Mouse (Mus musculus): ENCODE data around the gene Mrpl52.

Mrpl52 gene

DNA sequence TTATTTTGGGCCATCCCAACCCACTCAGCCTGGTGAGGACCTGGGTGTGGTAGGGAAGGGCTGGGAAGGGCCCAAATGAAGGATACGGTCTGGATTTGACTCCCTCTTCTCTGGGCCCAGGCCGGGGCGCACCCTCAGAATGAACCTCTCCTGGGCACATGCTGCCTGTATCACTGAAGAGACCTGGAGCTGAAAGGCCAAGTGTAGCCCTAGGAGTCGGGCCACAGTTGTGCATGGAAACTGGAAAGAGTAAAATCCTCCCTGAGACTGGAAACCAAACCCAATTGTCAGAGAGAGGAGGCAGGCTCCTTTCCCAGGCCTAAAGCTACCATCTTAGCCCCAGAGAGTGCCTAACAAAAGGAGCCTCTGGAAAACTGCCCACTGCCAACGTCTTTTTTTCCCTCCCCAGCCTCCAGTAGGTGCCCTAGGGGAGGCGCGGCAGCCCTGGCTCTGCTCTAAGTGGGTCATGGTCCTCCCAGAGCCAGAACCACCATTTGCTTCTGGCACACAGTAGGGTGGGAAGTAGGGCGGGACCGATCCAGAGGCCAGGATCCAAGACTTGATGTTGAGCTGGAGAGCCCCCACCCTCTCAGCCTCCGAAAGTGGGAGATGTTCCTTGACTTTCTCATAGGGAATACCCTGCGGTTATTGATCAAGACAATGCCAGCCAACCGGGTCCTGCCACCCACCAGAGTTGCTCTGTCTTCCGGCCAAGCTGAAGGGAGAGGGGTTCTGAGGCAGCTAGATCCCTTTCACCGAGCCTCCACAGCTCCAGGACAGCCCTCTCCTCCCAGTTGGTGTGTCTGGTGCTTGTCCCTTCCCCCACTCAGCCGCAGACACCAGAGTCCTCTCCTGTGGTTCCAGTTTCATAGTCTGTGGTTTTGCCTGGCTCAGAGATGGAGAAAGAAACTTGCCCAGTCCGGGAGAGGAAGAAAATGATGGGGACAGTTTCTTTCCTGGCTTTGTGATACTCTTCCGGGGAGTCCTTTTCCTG, 6.4 kb downstream of the Mrpl52 start:
- no peak for DNase-seq (ENCODE audit: low read depth, low spot score)

DNA sequence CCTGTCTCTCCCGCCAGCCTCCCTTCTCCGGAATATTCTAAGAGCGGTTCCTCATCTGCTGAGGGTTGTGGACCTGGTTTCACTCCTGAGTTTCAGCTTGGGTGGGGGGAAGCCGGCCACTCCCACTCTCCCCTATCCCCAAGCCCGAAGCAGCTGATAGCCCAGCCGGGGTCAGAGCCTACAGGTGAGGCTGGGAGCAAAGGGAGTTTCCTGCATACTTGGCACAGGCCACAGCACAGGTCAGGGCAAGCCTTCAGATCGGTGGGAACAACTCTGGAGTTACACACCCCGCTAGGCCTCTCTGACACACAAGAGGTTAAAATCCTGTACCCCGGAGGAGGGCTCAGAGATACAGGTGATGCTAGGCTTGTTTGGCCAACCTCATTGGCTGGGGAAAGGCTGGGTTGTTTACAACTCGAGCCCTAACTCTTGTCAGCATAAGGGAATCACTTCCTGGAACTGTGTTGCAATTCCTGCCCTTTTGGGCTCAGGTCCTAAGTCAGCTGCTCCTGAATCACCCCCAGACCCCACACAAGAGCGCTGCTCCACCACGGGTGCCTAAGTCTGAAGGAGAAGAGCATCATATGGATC, 7.3 kb downstream of the Mrpl52 start:
- DNase-seq (ENCODE audit: low read depth, low spot score) = no peak

DNA sequence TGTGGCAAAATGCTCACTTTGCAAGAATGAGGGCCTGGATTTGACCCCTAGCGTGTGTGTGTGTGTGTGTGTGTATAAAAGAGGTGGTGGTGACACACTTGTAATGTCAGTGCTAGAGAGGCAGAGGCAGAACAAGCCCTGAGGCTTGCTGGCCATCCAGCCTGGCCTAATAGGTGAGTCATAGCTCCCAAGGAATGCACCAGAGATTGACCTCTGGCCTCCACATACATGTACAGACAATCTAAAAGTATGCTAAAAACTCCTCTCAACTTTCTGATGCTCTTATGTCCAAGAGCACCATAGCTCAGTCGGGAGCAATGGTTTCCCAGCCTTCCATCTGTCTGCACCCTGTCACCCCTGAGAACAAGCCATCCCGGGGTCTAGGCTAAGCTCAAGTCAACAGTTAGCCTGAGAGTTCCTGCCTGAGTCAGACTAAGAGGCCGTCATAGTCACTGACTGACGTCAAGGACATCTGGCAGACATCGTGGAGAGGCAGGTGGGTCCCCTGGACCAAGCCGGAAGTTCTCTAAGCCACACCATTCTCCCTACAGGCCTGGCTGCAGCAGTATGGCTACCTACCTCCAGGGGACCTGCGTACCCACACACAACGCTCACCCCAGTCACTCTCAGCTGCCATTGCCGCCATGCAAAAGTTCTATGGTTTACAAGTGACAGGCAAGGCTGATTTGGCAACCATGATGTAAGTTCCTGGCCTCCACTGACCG, 8.6 kb downstream of the Mrpl52 start:
- DNase-seq (ENCODE audit: low read depth, low spot score) = no peak

DNA sequence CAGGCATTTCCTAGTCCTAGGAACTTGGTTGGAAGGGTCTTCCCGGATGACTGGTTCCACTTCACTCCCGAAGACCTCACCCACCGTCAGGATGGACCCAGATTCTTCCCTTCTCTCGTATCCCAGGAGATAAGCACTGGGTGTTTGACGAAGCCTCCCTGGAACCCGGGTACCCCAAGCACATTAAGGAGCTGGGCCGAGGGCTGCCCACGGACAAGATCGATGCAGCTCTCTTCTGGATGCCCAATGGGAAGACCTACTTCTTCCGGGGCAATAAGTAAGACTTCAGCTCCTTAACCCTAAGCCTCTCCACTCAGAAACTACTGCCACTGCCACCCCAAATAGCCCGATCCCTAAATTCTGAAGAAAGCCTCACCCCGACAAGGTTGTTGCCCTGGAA, 12.4 kb downstream of the Mrpl52 start:
- no peak for DNase-seq (ENCODE audit: low read depth, low spot score)

DNA sequence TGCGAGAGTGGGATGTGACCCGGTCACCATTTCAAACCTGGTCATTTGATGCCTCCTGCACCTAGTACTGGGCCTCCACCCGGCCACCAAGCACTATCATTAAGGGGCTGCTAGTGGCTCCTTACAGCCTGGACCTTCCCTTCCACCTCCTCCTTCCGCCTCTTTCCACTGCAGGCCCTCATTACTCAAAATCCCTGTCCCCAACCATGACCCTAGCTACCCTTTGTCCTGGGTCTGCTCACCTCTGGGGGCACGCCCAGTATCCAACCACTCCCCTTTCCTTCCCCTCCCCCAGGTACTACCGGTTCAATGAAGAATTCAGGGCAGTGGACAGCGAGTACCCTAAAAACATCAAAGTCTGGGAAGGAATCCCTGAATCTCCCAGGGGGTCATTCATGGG, 12.9 kb downstream of the Mrpl52 start:
- DNase-seq (ENCODE audit: low read depth, low spot score) = no peak

DNA sequence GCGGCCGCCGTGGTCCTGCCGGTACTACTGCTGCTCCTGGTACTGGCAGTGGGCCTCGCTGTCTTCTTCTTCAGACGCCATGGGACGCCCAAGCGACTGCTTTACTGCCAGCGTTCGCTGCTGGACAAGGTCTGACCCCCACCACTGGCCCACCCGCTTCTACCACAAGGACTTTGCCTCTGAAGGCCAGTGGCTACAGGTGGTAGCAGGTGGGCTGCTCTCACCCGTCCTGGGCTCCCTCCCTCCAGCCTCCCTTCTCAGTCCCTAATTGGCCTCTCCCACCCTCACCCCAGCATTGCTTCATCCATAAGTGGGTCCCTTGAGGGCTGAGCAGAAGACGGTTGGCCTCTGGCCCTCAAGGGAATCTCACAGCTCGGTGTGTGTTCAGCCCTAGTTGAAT, 13.8 kb downstream of the Mrpl52 start:
- DNase-seq (ENCODE audit: low read depth, low spot score) = no peak

DNA sequence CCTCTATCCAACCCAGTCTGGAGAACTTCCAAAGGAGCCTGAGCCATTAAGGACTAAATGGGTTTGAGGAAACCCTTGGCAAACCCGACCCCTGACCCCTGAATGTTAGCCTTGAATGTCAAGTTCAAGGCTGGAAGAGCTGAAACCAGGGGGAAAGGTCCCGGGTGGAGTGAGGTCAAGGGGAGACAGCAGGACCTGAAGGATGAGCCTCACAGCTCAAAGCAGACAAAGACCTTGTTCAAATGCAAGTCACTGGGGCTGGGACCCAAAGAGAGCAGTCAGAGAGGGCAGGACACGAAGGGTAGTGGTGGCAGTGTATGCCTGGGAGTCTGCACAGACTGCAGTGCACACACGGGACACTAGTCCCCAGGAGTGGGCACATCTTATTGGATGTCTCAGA, 14.7 kb downstream of the Mrpl52 start:
- DNase-seq (ENCODE audit: low read depth, low spot score) = no peak

DNA sequence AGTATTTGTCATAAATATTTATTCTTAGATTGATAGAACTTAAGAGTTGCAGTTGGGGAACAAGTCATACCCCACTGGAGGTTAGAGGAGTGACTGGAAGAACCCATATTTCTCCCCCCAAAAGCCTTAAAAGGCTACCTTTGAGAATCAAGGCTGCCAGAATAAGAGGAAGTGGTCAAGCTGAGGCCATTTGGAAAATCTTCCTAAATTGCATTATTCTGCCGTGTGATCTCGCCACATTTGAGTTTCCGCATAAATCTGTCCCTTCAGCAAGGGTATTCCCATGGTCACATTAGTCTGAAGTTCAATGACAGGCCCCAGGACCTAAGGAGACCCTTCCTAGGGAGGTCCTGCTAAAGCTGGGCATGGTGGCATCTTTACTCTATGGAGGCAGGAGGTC, 15.8 kb downstream of the Mrpl52 start:
- DNase-seq (ENCODE audit: low read depth, low spot score) = no peak

DNA sequence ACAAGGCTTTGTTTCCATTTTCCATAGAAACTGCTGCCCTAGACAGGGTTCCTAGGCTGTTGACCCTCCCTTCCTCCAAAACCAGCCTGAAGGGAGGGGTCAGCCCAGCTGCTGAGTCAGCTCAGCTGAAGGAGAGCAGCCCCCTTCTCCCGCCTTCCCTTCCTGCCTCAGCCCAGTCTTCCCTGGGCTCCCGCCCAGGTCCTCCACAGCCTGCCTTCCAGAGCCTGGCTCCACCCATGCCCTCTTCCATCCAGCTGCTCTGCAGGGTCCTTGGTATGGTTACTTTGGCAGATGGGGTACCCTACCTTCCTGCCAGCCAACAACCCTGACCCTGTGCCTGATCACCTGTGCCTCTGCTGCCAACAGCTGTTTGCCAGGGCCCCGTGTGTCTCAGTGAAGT, 16.5 kb downstream of the Mrpl52 start:
- no peak for DNase-seq (ENCODE audit: low read depth, low spot score)

DNA sequence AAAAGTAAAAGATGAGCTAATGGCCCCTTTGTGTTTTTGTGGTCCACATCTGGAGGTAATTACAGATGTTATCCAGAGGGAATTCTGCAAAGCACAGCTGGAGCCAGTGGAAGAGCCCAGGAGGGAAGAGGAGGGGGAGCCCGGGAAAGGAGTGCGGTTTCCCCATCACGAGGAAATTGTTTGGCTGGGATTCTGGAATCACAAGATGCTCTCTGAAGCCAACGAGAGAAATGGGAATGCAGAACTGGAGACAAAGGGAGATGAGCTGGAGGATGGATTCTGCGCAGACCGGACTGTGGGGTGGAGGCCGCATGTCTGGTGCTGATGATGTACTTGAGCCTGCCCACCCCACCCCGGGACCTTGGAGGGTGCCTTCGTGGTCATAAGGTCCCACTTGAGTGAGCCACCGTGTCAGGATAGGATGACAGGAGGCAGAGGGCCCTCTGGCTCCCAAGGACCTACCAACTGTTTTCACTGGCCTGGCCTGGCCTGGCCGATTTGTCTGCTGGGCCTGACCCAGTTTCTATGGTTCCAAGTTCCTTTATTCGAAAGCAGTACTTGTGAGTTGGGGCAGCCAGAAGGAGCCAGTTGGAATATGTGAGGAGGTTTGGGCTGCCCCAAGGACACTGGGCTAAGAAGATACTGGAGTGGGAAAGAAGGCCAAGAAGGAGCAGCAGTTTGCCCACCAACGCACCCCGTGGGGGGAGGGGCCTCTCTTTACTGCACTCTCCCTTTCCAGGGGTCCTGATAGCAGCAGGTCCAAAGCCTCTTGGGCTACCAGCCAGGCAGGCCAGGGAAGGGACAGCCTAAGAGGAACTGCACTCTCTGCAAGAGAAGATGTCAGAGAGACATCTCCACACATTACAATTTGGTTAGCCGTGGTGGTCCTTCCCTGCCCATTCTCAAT, 17.3 kb downstream of the Mrpl52 start:
- no peak for DNase-seq (ENCODE audit: low read depth, low spot score)

DNA sequence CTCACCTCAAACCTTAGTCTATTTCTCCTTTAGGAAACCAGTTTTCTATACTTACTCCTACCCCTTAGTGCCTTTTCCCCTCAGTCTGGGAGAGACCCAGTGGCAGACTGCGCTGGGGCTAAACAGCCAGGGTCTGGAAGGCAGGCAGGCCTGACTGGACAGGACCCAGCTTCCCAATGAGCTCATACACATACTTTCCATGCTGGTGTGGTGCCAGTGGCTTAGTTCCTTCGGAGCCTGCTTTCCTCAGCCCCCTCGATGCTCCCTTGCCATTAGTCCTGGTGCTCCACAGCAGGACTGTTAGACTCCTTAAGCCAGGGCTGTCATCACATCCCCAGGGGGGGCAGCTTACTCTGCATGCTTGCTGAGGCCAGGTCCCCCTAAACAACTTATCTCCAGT, 18.8 kb downstream of the Mrpl52 start:
- no peak for DNase-seq (ENCODE audit: low read depth, low spot score)

DNA sequence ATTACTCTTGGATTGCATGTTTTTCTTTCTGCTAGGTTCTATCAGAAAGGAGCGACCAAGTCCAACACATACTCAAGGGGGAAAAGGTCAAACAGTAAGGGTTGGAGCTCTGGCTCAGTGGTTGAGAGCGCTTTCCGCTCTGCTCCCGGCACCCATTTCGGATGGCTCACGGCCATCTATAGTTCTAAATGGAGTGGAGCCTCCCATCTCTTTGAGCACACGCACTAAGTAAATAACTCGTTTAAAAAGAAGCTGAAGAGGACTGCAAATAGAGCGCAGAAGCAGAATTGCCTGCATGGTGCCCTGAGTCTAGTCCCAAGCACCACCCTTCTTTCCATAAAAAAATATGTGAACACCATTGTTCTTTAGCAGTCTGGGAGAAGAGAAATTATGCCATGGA, 26.9 kb downstream of the Mrpl52 start:
- DNase-seq (ENCODE audit: low read depth, low spot score) = no peak

DNA sequence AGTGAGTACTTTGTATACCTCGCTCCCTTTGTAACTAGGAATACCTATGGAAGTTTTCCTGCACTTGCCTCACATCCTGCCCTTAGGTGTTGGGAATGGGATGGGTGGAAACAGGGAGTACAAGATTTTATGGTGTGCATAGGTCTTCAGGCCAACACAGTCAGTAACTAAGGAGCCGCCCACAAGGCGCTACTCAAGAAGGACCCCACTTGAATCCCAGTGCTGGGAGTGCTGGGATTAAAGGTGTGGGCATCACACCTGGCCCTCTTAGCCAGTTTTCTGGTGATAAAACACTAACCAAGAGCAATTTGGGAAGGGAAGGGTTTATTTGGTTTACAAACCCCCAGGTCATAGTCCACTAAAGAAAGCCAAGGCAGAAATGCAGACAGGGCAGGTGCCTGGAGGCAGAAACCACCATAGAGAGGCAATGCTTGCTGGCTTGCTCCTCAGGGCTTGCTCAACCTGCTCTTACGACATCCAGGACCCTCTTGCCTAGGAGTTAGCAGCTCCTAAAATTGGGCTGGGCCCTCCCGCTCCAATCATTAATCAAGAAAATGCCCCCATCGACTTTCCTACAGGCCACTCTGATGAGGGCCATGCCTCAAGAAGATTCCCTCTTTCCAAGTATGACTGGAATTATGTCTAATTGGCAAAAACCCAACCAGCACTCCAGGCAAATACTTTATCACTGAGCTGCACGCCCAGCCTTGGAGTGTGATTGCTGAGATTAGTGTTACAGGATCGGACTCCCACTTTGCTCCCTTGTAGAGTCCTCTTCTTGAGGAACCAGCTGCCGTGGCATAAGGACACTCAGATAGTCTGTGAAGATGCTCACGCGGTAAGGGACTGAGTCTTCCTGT, 28.2 kb downstream of the Mrpl52 start:
- DNase-seq (ENCODE audit: low read depth, low spot score) = no peak

DNA sequence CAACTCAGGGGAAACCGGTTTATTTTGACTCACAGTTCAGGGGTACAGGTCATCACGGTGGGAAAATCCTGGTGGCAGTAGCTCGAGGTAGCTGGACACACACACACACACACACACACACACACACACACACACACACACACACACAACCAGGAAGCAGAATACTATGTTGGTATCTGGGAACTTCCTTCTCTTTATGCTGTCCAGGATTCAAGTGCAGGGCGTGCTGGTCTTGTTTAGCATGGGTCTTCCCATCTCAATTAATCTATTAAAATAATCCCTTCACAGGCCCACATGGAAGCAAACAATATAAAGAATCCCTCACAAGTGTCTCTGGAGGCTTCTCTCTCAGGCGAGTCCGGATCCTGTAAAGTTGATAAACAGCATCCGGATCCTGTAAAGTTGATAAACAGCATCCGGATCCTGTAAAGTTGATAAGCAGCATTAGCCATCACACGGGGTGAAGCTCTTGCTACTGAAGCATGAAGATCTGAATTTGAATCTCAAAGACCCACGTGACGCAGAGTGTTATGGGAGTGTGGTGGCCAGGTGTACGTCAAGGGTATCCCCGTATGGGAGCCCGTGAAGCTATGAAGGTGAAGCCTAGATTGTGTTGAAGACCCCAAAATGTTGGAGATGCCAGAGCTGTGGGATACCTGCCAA, 31.3 kb downstream of the Mrpl52 start:
- no peak for DNase-seq (ENCODE audit: low read depth, low spot score)

DNA sequence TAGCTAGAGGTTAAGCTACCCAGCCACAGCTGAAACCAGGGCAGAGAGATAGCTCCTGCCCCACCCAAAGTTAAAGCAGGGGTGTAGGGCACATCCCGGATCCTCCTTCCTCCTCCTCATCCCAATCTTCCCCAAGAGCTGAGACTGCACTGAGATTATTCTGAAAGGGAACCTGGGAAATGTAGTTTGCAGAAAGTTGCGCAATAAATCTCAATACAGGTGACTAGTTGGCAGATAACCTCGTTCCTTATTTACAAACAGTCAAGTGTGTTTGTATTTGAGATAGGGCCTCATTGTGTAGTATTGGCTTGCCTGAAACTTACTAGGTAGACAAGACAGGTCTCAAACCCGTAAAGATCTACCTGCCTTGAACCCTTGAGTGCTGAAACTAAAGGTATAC, 35.4 kb downstream of the Mrpl52 start:
- DNase-seq (ENCODE audit: low read depth, low spot score) = no peak

DNA sequence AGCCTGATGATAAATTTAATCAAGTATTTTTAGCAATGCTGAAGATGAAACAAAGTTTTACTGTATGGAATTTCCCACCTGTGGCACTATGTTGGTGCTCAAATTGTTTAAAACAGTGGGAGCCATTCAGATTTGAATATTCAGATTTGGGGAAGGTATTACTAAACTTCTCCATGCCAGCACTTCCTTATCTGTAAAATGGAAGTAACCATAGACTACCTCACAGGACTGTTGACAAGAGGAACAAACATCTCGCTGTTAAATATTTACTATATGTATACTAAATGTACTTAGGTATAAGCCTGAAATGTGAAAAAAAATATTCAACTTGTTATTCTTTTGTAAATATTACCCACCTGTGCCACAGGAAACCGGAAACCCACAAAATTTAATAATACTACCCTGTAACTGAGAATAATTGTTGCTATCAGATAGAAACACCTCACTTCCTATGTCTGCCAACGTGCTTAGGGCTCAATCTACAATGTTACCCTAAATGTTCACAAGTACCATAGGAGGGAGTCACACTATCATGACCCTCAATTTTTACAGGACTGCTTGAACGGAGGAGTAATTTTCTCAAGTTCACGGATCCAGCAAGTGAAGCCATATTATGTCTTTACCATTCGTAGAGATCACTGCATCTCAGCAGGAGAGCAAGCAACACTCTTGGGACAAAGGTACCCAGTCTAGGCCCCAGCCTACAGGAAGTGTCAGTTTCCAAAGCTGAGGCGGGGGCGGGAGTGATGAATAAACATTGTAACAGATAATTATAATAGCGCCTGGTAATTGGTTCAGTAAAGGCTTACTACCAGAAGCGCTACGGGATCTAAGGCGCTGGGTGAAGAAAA, 36.6 kb downstream of the Mrpl52 start:
- no peak for DNase-seq (ENCODE audit: low read depth, low spot score)

DNA sequence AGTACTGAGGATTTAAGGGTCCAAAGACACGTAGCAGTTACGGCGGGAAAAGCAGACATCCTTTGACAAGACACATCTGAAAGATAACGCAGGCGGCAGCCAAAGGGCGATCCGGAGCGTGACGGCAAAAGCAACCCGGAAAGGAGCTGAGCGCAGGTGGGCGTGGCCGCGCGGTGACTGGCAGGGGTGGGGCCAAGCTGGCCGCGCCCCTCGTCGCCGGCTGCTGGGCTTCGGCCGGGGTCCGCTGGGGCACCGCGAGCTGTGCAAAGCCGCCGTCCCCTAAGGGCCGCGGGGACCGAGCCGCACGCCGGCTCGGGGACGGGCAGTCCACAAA, 37.2 kb downstream of the Mrpl52 start, which contains the start of gene Lrp10:
Lrp10 (plus strand) TSS at position 179 of the 334 bp plus-strand sequence.
- peak; percentile 95 for DNase-seq (ENCODE audit: low read depth, low spot score)

DNA sequence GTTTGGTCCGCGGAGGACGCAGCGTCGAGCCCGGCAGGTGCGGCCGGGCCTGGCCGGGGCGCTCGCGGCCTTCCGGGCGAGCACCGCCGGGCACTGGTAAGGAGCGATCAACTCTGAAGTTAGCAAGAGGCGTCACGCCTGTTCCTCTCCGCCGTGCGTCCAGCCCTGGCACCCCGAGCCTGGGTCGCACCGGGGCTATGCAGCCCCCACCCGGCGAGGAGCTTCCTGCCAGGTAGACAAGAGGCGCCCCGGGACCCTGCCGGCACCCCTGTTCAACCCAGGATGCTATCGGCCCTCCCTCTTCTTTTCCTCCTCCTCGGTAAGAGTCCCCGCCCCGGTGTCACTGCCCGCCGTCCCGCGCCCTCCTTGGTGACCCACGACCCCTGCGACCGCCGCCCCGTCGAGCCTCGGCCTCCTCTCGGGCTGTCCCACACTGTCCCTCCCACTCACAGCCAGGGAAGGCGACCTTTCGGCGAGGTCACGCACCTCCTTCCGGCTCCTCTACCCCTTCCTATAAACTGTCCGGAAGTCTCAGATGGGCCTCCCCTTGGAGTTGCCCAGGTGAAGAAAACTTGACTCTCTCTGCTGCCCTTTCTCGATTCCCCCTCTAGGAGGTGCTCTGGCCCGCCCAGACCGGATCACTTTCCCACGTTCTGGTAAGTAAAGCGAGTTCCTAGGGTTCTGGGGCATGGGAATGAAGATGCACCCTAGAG, 37.7 kb downstream of the Mrpl52 start:
- DNase-seq (ENCODE audit: low read depth, low spot score) = peak; percentile 87

Measured in CD4-positive, CD25-positive, alpha-beta regulatory T cell, adult 2 months (primary cell).